Mouse (Mus musculus) monocyte, adult 5-6 weeks (primary cell): Measurements from ENCODE around the gene Mettl3. TPM values are rescaled to one million over a fixed set of nuclear protein-coding genes. Genes with fewer than 3 reads are reported as not detected.
A peak's percentile ranks its signal among the peaks of the same experiment; 100 is the strongest.
"Not testable (repeated sequence)": the region's sequence is repeated elsewhere in the genome, so short reads cannot be mapped to it uniquely, and the experiment has no call there.

Experiments used
- ATAC-seq: fragments of 153-309, 156-312 bp; replicated peaks from 2 replicates; pipeline ENCODE4 v1.8.0; 2017; ENCODE audit warnings: mild to moderate bottlenecking; ENCODE audit not compliant: low TSS enrichment, insufficient number of reproducible peaks, severe bottlenecking, poor library complexity, low FRiP score
- total RNA-seq: library from RNA; stranded (forward); fragments of 200-1000, 200-491, 200-594 nt; gene quantifications from 3 replicates; pipeline ENCODE4 v1.2.3, GENCODE M21; 2017

Gene Mettl3
- total RNA-seq, 1 experiment from 2014 or later: 65.5 TPM

DNA sequence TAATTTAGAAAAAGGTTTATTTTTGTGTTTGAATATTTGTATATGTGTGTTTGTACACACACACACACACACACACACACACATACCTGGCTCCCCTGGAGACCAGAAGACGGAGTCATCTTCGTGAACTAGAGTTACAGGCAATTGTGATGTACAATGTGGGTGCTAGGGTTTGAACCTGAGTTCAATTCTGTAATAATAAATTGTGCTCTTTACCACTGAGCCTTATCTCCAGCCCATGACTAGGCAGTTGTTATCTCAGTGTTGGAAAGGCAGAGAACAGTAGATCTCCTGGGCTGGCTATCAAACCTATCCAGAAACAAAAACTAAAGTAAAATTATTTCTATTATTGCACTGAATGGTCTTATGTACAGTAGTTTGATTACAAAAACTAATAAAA lies 1.2 kb upstream of the Mettl3 start:
- no peak for ATAC-seq

DNA sequence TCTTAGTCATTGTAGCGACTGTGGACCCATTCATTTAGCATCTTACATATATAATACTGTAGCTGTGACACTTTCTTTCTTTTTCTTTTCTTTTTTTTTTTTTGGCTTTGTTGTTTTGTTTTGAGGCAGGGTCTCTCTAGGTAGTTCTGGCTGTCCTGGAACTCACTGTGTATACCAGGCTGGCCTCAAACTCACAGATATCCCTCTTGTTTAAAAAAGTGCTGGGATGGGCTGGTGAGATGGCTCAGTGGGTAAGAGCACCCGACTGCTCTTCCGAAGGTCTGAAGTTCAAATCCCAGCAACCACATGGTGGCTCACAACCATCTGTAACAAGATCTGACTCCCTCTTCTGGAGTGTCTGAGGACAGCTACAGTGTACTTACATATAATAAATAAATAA lies 1.4 kb downstream of the Mettl3 start:
- ATAC-seq: not testable (repeated sequence)

DNA sequence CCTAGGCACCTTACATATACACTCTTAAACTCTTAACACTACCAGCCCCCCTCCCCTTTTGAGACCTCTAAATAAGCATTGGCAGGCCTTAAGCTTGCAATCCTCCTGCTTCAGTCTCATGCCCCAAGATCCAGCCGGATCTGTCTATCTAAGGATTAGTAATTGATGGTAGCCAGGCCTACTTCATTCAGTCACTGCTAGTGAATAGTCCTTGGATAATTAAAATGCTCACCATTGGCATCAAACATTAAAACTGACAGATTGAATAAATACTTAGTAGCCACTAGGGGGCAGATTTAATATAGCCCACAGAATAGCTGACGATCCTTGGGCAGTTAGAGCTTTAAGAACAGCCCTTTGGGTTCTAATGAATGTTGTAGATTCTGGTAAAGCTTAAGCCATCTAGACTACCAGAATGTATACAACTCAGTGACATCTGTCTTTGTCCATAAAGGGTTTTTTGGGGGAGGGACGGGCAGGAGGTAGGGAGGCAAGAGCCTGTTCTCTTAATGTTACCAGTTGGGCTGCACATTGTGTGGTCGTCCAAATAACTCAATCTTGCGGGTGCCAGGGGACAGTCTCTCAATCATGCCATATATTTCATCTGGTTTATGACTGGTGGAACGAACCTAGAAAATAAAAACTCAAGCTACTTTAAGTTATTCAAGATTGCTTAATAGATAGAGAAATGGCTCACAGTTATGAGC lies 9.2 kb downstream of the Mettl3 start:
- ATAC-seq: 0 out of 2 replicates have a peak, but pooled peaks have one; percentile 58

DNA sequence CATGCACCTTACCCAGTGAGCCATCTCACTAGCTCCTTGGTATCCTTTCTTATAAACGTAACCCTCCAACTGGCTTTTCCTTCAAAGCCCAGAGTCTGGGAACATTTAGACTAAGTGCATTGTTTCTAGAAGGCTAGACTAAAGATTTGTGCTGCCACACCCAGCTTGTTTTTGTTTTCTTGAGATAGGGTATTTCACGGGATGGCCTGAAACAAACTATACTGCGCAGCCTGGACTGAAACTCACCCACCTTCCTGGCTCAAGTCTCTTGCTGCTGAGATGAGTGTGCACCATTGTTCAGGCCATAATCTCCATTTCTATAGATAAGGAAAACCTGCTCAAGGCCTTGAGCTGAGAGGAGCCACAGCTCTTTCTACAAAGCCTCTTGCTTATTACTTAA lies 20.7 kb downstream of the Mettl3 start:
- no peak for ATAC-seq

DNA sequence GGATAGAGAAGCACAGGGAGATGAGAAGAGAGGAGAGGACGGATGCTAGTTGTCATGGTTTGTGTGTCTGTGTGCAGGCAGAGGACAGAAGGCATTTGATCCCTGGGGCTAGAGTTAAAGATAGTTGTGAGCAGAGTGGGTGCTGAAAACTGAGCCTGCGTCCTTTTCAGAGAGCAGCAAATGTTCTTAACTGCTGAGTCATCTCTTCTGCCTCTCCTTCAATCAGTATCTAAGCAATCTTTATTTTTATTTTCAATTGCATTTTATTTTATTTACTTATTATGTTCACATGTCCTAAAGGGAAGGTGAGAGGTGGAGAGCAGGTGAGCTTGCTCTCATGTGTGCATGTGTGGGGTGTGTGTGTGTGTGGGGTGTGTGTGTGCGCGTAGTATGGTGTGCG lies 21.3 kb downstream of the Mettl3 start:
- ATAC-seq: no peak

DNA sequence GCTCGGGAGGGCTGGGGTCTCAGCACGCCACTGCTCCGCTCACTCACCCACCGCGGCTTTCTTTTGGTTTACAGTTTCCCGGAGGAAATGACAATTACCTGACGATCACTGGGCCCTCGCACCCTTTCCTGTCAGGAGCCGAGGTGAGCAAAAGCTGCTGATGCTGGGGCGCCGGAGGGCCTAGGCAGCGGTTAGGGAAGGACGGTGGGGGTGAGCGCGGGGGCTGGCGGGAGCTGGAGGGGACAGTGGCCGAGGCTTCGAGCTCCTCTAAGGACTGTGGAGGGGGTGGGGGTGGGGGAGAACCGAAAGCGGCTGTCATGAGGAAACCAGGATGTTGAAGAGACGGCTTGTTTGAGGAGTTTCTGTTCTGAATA lies 25.2 kb downstream of the Mettl3 start:
- ATAC-seq: no peak

DNA sequence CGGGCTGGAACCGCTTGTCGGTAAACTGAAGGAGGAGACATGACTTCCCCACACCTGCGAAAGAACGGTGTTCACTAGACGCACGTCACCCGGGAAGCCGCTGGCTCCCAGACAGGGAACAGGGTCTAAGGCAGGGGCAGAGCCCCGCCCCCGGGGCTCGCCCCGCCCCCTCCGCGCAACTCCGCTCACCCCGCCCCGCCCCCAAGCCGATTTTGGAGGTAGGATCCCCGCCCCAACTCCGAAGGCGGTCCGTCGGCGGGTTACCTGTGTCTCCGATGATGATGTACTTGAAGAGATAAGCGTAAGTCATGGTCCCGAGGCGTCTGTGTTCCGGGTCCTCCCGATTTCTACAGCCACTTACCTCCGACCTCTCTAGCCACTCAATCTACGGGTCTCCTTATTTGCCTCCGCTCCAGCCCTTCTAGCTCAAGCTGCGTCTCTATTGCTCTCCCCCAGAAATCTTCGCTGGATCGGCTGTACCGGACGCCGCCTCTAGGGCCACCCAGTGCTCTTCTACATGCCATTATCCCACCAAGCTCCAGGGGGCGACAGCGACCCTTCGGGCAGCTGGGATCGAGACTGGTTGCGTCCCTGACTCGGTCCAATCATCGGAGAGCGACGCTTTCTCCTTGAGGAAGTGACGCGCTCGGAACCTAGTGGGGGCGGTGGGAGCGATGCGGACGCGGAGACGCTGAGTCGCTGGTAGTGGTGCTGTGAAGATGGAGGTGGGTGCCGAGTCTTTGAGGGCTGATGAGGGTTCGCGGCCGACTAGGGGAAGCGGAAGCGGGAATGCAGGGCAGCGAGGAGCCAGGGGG lies 25.8 kb downstream of the Mettl3 start, which contains the start of the genes Tox4 and Rab2b:
Gene Tox4, plus strand, starts transcription at position 215 of the 815 bp plus-strand sequence.
Gene Rab2b, minus strand, starts transcription at position 614 of the 815 bp plus-strand sequence.
- ATAC-seq: peak; percentile 99

DNA sequence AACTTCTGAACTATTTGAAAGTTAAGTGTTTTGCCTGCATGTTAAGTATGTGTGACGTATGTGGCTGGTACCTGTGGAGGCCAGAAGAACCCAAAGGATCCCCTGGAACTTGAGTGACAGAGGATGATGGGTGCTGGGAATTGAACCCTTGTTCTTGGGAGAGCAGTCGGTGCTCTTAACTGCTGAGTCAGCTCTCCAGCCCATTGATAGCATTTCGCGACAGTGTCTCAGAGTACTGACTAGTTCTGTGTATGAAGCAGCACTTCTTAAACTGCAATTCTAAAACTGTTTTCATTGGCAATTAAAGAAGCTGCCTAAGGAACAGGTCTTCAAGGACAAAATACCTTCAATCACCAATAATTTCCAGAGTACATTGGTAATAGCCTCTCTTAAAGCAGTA lies 27.7 kb downstream of the Mettl3 start:
- no peak for ATAC-seq

DNA sequence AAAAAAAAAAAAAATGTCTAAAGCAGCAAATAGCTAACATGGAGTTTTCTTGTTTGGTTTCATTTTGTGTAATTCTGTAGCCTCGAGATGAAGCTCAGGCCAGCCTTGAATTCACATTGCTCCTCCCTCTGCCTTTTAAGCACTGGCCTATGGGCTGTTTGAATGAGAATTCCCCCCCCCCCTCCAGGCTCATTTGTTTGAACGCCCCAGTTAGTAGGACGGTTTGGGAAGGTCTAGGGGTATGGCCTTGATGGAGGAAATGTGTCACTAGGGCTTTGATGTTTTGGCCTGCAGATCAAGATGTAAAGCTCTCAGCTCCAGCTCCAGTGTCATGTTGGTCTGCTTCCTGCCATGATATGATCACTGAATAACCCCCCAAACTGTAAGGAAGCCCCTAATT lies 32.1 kb downstream of the Mettl3 start:
- no peak for ATAC-seq

DNA sequence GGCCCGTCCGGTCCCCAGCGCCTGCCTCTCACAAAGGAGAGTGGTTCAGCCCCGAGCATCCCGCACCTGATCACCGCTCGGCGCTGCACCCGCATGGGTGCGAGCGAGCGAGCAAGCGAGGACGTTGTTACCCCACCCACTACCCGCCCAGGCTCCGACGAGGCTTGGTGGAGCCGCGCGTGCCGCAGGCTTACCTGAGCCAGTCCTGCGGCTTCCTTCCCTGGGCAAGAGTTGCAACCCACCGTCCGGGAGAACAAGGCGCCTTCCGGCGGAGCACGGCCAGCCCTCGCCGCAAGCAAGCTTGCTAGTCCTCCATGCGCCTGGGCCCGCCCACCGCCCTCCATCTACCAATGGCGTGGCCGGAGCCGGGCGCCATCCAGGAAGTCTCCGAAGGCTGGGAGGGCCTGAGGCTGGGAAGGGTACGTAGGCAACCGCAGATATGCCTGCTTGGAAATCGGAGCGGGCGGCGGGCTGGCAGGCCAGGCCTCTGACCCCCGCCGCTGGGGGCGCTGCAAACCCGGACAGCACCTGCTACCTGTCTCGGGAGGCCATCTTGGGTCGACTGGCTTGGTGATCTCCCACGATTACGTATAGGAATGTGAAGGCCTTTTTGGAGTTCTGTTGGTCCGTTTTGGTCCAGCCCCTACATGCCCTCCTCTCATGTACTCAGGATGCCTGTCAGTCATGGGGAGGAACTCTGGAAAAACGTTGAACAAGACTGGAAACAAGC lies 47.3 kb downstream of the Mettl3 start, which contains the start of gene Chd8:
Gene Chd8, minus strand, starts transcription at position 297 of the 730 bp plus-strand sequence.
- peak; percentile 100 for ATAC-seq

DNA sequence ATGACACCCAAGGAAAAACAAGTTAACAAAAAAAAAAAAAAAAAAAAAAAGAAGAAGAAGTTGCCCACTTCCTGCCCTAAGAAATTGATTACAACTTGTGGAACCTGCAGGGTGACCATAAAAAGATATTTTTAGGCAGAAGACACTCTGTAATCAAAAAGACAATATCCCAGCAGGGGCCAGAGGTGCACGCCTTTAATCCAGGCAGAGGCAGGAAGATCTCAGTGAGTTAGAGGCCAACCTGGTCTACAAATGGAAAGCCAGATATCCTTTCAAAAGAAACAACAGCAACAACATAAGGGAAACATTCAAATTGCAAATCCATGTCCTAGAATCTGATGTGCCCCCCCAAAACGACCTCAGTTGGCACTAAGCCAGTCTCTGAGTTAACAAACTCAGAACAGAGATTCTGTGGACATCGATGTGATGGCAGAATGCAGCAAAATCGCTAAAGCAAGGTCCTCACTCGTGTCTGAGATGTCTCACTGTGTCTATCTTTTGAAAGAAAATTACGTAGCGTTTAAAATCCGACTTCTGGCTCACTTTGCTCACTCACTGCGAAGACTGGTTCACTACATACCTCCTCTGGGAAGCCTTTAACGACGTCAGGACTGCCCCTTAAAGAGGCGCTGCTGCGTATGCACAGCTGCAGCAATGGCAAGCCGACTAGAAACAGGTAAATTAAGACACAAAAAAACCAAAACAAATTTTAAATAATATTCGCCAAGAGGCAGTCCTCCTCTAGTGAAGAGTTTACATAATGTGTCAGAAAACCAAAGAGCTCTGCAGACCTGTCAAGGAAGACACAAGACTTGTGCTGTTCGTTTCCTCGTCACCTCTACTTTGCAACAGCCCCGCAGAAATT lies 48.4 kb downstream of the Mettl3 start:
- no peak for ATAC-seq

DNA sequence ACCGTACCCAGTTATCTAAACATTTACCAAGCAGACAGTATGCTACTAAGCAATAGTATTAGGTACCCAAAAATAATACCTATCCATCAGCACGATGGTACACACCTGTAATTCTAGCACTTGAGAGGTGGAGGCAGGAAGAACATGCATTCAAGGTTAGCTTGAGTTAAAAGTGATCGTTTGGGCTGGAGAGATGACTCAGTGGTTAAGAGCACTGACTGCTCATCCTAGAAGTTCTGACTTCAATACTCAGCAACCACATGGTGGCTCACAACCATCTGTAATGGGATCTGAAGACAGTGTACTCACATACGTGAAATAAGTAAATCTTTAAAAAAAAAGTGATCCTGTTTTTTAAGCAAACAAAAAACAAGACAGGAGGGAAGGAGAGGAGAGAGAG lies 58.8 kb downstream of the Mettl3 start:
- ATAC-seq: no peak

Other genes starting within 250 kb of the Mettl3 start
- gene Hnrnpc, start 201.1 kb downstream of the Mettl3 start, total RNA-seq: 287 to 397 TPM (median 370 TPM) in 3 replicates
- gene Rpgrip1, start 194.4 kb downstream of the Mettl3 start, total RNA-seq: 10.6 to 12.6 TPM (median 12.3 TPM) in 3 replicates
- 96.8 to 144 TPM (median 108 TPM) in 3 replicates for gene Supt16, start 107.7 kb downstream of the Mettl3 start, total RNA-seq
- gene Chd8, start 47.3 kb downstream of the Mettl3 start, total RNA-seq: 105 to 153 TPM (median 127 TPM) in 3 replicates
- gene Tox4, start 26.0 kb downstream of the Mettl3 start, total RNA-seq: 56.9 to 65.9 TPM (median 65.4 TPM) in 3 replicates
- gene Rab2b, start 25.6 kb downstream of the Mettl3 start, total RNA-seq: 5.4 to 14.8 TPM (median 12.5 TPM) in 3 replicates
- 0.39 to 0.48 TPM in 2 of 3 replicates, not detected in the other for gene Sall2, start 23.6 kb upstream of the Mettl3 start, total RNA-seq
- not detected in 3 replicates for gene Olfr1513, start 51.3 kb upstream of the Mettl3 start, total RNA-seq
- not detected in 3 replicates for gene Olfr1512, start 74.0 kb upstream of the Mettl3 start, total RNA-seq
- gene Olfr1511, start 92.3 kb upstream of the Mettl3 start, total RNA-seq: not detected in 3 replicates
- gene Olfr1510, start 109.2 kb upstream of the Mettl3 start, total RNA-seq: not detected in 3 replicates
- not detected in 3 replicates for gene Olfr1509, start 137.9 kb upstream of the Mettl3 start, total RNA-seq
- gene Olfr1508, start 162.4 kb upstream of the Mettl3 start, total RNA-seq: not detected in 3 replicates
- gene Olfr1507, start 190.6 kb upstream of the Mettl3 start, total RNA-seq: not detected in 3 replicates